Mouse (Mus musculus): ENCODE measurements at regions not wholly inside any gene's neighbourhood (a gene's known extent, or its start where the extent isn't known, plus 50 kb on each side); places are given as distances from the start of the nearest gene placed in this dataset.

- no peaks in the 10 kb centered on the region for H3K9me3 ChIP-seq
- no peak overlapping the region for H3K4me3 ChIP-seq
- no peak for ATAC-seq (ENCODE audit: low FRiP score)
- no peaks in the 10 kb centered on the region for H3K27me3 ChIP-seq
- no peak overlapping the region for H3K9ac ChIP-seq
- H3K36me3 ChIP-seq = no peaks in the 10 kb centered on the region
- no peak overlapping the region for H3K27ac ChIP-seq
- H3K4me1 ChIP-seq (replicated peaks) = peaks cover 15% of the 10 kb centered on the region
- 32% methylated on average over 14 of the region's 14 CpGs for whole genome bisulfite sequencing
- peak overlapping the region; percentile 13; the same call in 1 of the 2 replicates for H3K4me2 ChIP-seq
Observed at GRCm38 (mm10) chr3:38357905-38358491, 126.6 kb downstream of the Ankrd50 start.

GRCm38 (mm10) chr3:38344283-38344682 lies 140.4 kb downstream of the Ankrd50 start:
- ATAC-seq (ENCODE audit: low FRiP score) = no peak
- no peaks in the 10 kb centered on the region for H3K9me3 ChIP-seq
- H3K4me2 ChIP-seq = no peak overlapping the region
- H3K9ac ChIP-seq = no peak overlapping the region
- H3K4me3 ChIP-seq = no peak overlapping the region
- H3K27ac ChIP-seq = no peak overlapping the region
- H3K36me3 ChIP-seq = no peaks in the 10 kb centered on the region
- 33% methylated on average over 2 of the region's 2 CpGs for WGBS
- no peaks in the 10 kb centered on the region for H3K27me3 ChIP-seq
- no peaks in the 10 kb centered on the region for H3K4me1 ChIP-seq (replicated peaks)

- H3K4me3 ChIP-seq = no peak overlapping the region
- H3K9ac ChIP-seq = no peak overlapping the region
- ATAC-seq (ENCODE audit: low FRiP score) = no peak
- no peaks in the 10 kb centered on the region for H3K4me1 ChIP-seq (replicated peaks)
- 97% methylated on average over 1 of the region's 1 CpGs for WGBS
- H3K27ac ChIP-seq = no peak overlapping the region
- no peaks in the 10 kb centered on the region for H3K27me3 ChIP-seq
- H3K4me2 ChIP-seq = no peak overlapping the region
- H3K36me3 ChIP-seq = no peaks in the 10 kb centered on the region
- no peaks in the 10 kb centered on the region for H3K9me3 ChIP-seq
Observed at GRCm38 (mm10) chr3:38341666-38342065, 143.0 kb downstream of the Ankrd50 start.

GRCm38 (mm10) chr3:38333321-38333910 lies 151.2 kb downstream of the Ankrd50 start:
- no peak overlapping the region for H3K4me2 ChIP-seq
- H3K36me3 ChIP-seq = no peaks in the 10 kb centered on the region
- no peak overlapping the region for H3K9ac ChIP-seq
- H3K27ac ChIP-seq = no peak overlapping the region
- 87% methylated on average over 3 of the region's 3 CpGs for WGBS
- H3K27me3 ChIP-seq = no peaks in the 10 kb centered on the region
- no peak overlapping the region for H3K4me3 ChIP-seq
- no peaks in the 10 kb centered on the region for H3K4me1 ChIP-seq (replicated peaks)
- ATAC-seq (ENCODE audit: low FRiP score) = no peak
- H3K9me3 ChIP-seq = no peaks in the 10 kb centered on the region

GRCm38 (mm10) chr3:38331169-38331568 lies 153.5 kb downstream of the Ankrd50 start:
- H3K4me1 ChIP-seq (replicated peaks) = no peaks in the 10 kb centered on the region
- no peak overlapping the region for H3K4me2 ChIP-seq

GRCm38 (mm10) chr3:38327286-38327685 lies 157.4 kb downstream of the Ankrd50 start:
- ATAC-seq (ENCODE audit: low FRiP score) = no peak
- H3K27me3 ChIP-seq = no peaks in the 10 kb centered on the region
- WGBS = 88% methylated on average over 2 of the region's 2 CpGs
- no peak overlapping the region for H3K27ac ChIP-seq
- no peak overlapping the region for H3K9ac ChIP-seq
- no peak overlapping the region for H3K4me2 ChIP-seq
- H3K4me1 ChIP-seq (replicated peaks) = peaks cover 10% of the 10 kb centered on the region; the same call in 1 of the 2 replicates
- no peak overlapping the region for H3K4me3 ChIP-seq
- H3K36me3 ChIP-seq = no peaks in the 10 kb centered on the region
- H3K9me3 ChIP-seq = no peaks in the 10 kb centered on the region

More at GRCm38 (mm10) chr3:38331169-38331568, 153.5 kb downstream of the Ankrd50 start:
- no peak for ATAC-seq (ENCODE audit: low FRiP score)
- no peak overlapping the region for H3K27ac ChIP-seq
- H3K4me3 ChIP-seq = no peak overlapping the region
- no peaks in the 10 kb centered on the region for H3K27me3 ChIP-seq
- H3K9me3 ChIP-seq = no peaks in the 10 kb centered on the region
- no peaks in the 10 kb centered on the region for H3K36me3 ChIP-seq
- no peak overlapping the region for H3K9ac ChIP-seq

GRCm38 (mm10) chr3:38326211-38326610 lies 158.4 kb downstream of the Ankrd50 start:
- H3K36me3 ChIP-seq = no peaks in the 10 kb centered on the region
- no peaks in the 10 kb centered on the region for H3K27me3 ChIP-seq
- H3K9ac ChIP-seq = no peak overlapping the region
- no peak overlapping the region for H3K4me2 ChIP-seq
- no peak overlapping the region for H3K27ac ChIP-seq
- no peaks in the 10 kb centered on the region for H3K9me3 ChIP-seq
- no peak overlapping the region for H3K4me3 ChIP-seq
- no peak for ATAC-seq (ENCODE audit: low FRiP score)
- H3K4me1 ChIP-seq (replicated peaks) = peaks cover 12% of the 10 kb centered on the region; the same call in 1 of the 2 replicates

GRCm38 (mm10) chr3:38324663-38325062 lies 160.0 kb downstream of the Ankrd50 start:
- H3K9ac ChIP-seq = no peak overlapping the region
- no peaks in the 10 kb centered on the region for H3K9me3 ChIP-seq
- no peaks in the 10 kb centered on the region for H3K36me3 ChIP-seq
- no peak for ATAC-seq (ENCODE audit: low FRiP score)
- 59% methylated on average over 2 of the region's 2 CpGs for whole genome bisulfite sequencing
- H3K27ac ChIP-seq = no peak overlapping the region
- H3K4me3 ChIP-seq = no peak overlapping the region
- no peaks in the 10 kb centered on the region for H3K27me3 ChIP-seq
- peaks cover 12% of the 10 kb centered on the region; the same call in 1 of the 2 replicates for H3K4me1 ChIP-seq (replicated peaks)
- H3K4me2 ChIP-seq = no peak overlapping the region

- H3K27me3 ChIP-seq = no peaks in the 10 kb centered on the region
- WGBS = 55% methylated on average over 8 of the region's 8 CpGs
- H3K27ac ChIP-seq = no peak overlapping the region
- no peak overlapping the region for H3K4me2 ChIP-seq
- H3K4me1 ChIP-seq (replicated peaks) = peaks cover 12% of the 10 kb centered on the region; the same call in 1 of the 2 replicates
- ATAC-seq (ENCODE audit: low FRiP score) = no peak
- H3K4me3 ChIP-seq = no peak overlapping the region
- H3K9me3 ChIP-seq = no peaks in the 10 kb centered on the region
- no peak overlapping the region for H3K9ac ChIP-seq
- H3K36me3 ChIP-seq = no peaks in the 10 kb centered on the region
Observed at GRCm38 (mm10) chr3:38322426-38322825, 162.2 kb downstream of the Ankrd50 start.

- H3K9me3 ChIP-seq = no peaks in the 10 kb centered on the region
- peaks cover 12% of the 10 kb centered on the region; the same call in 1 of the 2 replicates for H3K4me1 ChIP-seq (replicated peaks)
- no peak overlapping the region for H3K9ac ChIP-seq
- 81% methylated on average over 3 of the region's 3 CpGs for WGBS
- H3K36me3 ChIP-seq = no peaks in the 10 kb centered on the region
- ATAC-seq (ENCODE audit: low FRiP score) = no peak
- H3K27me3 ChIP-seq = no peaks in the 10 kb centered on the region
- no peak overlapping the region for H3K4me2 ChIP-seq
- H3K4me3 ChIP-seq = no peak overlapping the region
- no peak overlapping the region for H3K27ac ChIP-seq
Observed at GRCm38 (mm10) chr3:38321620-38322019, 163.0 kb downstream of the Ankrd50 start.

GRCm38 (mm10) chr3:38320998-38321397 lies 163.6 kb downstream of the Ankrd50 start:
- Histone ChIP-seq H3K27me3 (no peaks in the 10 kb centered on the region), H3K9me3 (no peaks in the 10 kb centered on the region), H3K36me3 (no peaks in the 10 kb centered on the region), H3K4me3 (no peak overlapping the region), H3K9ac (no peak overlapping the region), H3K27ac (no peak overlapping the region), H3K4me2 (no peak overlapping the region), H3K4me1 (replicated peaks) (peaks cover 12% of the 10 kb centered on the region; the same call in 1 of the 2 replicates)
- 86% methylated on average over 6 of the region's 6 CpGs for WGBS
- no peak for ATAC-seq (ENCODE audit: low FRiP score)

- ATAC-seq (ENCODE audit: low FRiP score) = no peak
- 82% methylated on average over 6 of the region's 6 CpGs for WGBS
Observed at GRCm38 (mm10) chr3:38312834-38313233, 171.8 kb downstream of the Ankrd50 start.

GRCm38 (mm10) chr3:38312121-38312520 lies 172.5 kb downstream of the Ankrd50 start:
- H3K4me1 ChIP-seq (replicated peaks) = no peaks in the 10 kb centered on the region
- no peak overlapping the region for H3K4me3 ChIP-seq
- no peaks in the 10 kb centered on the region for H3K9me3 ChIP-seq
- no peak overlapping the region for H3K27ac ChIP-seq
- no peak for ATAC-seq (ENCODE audit: low FRiP score)
- H3K36me3 ChIP-seq = no peaks in the 10 kb centered on the region
- no peak overlapping the region for H3K9ac ChIP-seq
- no peaks in the 10 kb centered on the region for H3K27me3 ChIP-seq
- WGBS = 66% methylated on average over 3 of the region's 3 CpGs
- no peak overlapping the region for H3K4me2 ChIP-seq

More at GRCm38 (mm10) chr3:38312834-38313233, 171.8 kb downstream of the Ankrd50 start:
- Histone ChIP-seq H3K27me3 (no peaks in the 10 kb centered on the region), H3K4me1 (replicated peaks) (no peaks in the 10 kb centered on the region), H3K4me3 (no peak overlapping the region), H3K9me3 (no peaks in the 10 kb centered on the region), H3K27ac (no peak overlapping the region), H3K4me2 (no peak overlapping the region), H3K9ac (no peak overlapping the region), H3K36me3 (no peaks in the 10 kb centered on the region)

Data from hindbrain, embryonic 13.5 days (tissue).